Mouse (Mus musculus) MEL (cell line): Measurements from ENCODE around the gene Apoa2. TPM values are rescaled to one million over a fixed set of nuclear protein-coding genes. Genes with fewer than 3 reads are reported as not detected.
A peak's percentile ranks its signal among the peaks of the same experiment; 100 is the strongest.

Experiments
- DNase-seq: peaks from one replicate; pipeline ENCODE4 v3.0.0; 2011; ENCODE audit warnings: low read depth, low spot score
- H3K27ac ChIP-seq: 2 replicates; pipeline ENCODE4 v1.5.1; 2012; ENCODE audit warnings: low read depth, mild to moderate bottlenecking, control low read depth, low read length, moderate library complexity; ENCODE audit not compliant: control insufficient read depth
- H3K27me3 ChIP-seq, 2 experiments: fragments of 150-350 bp in 1 of 2; sonication (generic) in 1 of 2; 2 replicates each; pipeline ENCODE4 v1.6.1; 2012; ENCODE audit warnings: low read length in 2 of 2, mild to moderate bottlenecking in 2 of 2, improper control_type of control experiment in 1 of 2, moderate library complexity in 1 of 2; ENCODE audit not compliant: insufficient read depth in 2 of 2, control insufficient read depth in 1 of 2
- H3K36me3 ChIP-seq, 2 experiments: 2 replicates each; pipeline ENCODE4 v1.6.1; 2012 to 2014; ENCODE audit warnings: low read length in 2 of 2, improper control_type of control experiment in 1 of 2, inconsistent platforms in 1 of 2, mild to moderate bottlenecking in 1 of 2; ENCODE audit not compliant: insufficient read depth in 2 of 2, control insufficient read depth in 1 of 2
- H3K4me1 ChIP-seq, 2 experiments: fragments of 150-350 bp in 1 of 2; sonication (generic) in 1 of 2; 2 replicates each; pipeline ENCODE4 v1.6.1; 2012; ENCODE audit warnings: low read length in 2 of 2, improper control_type of control experiment in 1 of 2, mild to moderate bottlenecking in 1 of 2; ENCODE audit not compliant: insufficient read depth in 2 of 2, control insufficient read depth in 1 of 2
- H3K4me3 ChIP-seq, 2 experiments: fragments of 150-350 bp in 1 of 2; sonication (generic) in 1 of 2; 2 replicates each; pipeline ENCODE4 v1.5.1; 2012; ENCODE audit warnings: low read depth in 2 of 2, low read length in 2 of 2, mild to moderate bottlenecking in 2 of 2, moderate library complexity in 2 of 2, control low read depth in 1 of 2, improper control_type of control experiment in 1 of 2; ENCODE audit not compliant: control insufficient read depth in 1 of 2, insufficient read depth in 1 of 2
- H3K79me2 ChIP-seq: 2 replicates; pipeline ENCODE4 v1.6.1; 2012; ENCODE audit warnings: mild to moderate bottlenecking, low read length, moderate library complexity; ENCODE audit not compliant: control insufficient read depth, poor library complexity, insufficient read depth
- H3K9ac ChIP-seq: 2 replicates; pipeline ENCODE4 v1.6.1; 2012; ENCODE audit warnings: low read depth, mild to moderate bottlenecking, control low read depth, low read length, moderate library complexity; ENCODE audit not compliant: control insufficient read depth, poor library complexity, severe bottlenecking
- H3K9me3 ChIP-seq: fragments of 150-350 bp; sonication (generic); replicated peaks from 2 replicates; pipeline ENCODE4 v1.6.1; 2012; ENCODE audit warnings: mild to moderate bottlenecking, low read length, improper control_type of control experiment, moderate library complexity; ENCODE audit not compliant: insufficient read depth
- BHLHE40 ChIP-seq: IDR thresholded peaks from 2 replicates; pipeline ENCODE4 v1.6.1; 2012; ENCODE audit warnings: low read depth, mild to moderate bottlenecking, inconsistent platforms, low read length, improper control_type of control experiment, borderline replicate concordance
- CHD1 ChIP-seq: IDR thresholded peaks from 2 replicates; pipeline ENCODE4 v1.6.1; 2012; ENCODE audit warnings: low read depth, mild to moderate bottlenecking, inconsistent platforms, low read length, improper control_type of control experiment
- CHD2 ChIP-seq: IDR thresholded peaks from 2 replicates; pipeline ENCODE4 v1.6.1; 2011; ENCODE audit warnings: low read length, improper control_type of control experiment
- E2F4 ChIP-seq: IDR thresholded peaks from 2 replicates; pipeline ENCODE4 v1.6.1; 2011; ENCODE audit warnings: low read depth, low read length, improper control_type of control experiment, borderline replicate concordance
- ELF1 ChIP-seq: IDR thresholded peaks from 2 replicates; pipeline ENCODE4 v1.6.1; 2014; ENCODE audit warnings: low read depth, mild to moderate bottlenecking, inconsistent platforms, low read length, improper control_type of control experiment, moderate library complexity
- EP300 ChIP-seq, 2 experiments: IDR thresholded peaks; 2 replicates each; pipeline ENCODE4 v1.6.1; 2011; ENCODE audit warnings: improper control_type of control experiment in 2 of 2, low read length in 2 of 2, low read depth in 1 of 2, mild to moderate bottlenecking in 1 of 2
- ETS1 ChIP-seq: IDR thresholded peaks from 2 replicates; pipeline ENCODE4 v1.6.1; 2012; ENCODE audit warnings: low read depth, mild to moderate bottlenecking, inconsistent platforms, low read length, improper control_type of control experiment, moderate library complexity
- GATA1 ChIP-seq: IDR thresholded peaks from 2 replicates; pipeline ENCODE4 v1.6.1; 2011; ENCODE audit warnings: low read depth, low read length, improper control_type of control experiment
- HCFC1 ChIP-seq: IDR thresholded peaks from 2 replicates; pipeline ENCODE4 v1.6.1; 2012; ENCODE audit warnings: low read depth, mild to moderate bottlenecking, inconsistent platforms, low read length, improper control_type of control experiment, moderate library complexity
- MAFK ChIP-seq: IDR thresholded peaks from 2 replicates; pipeline ENCODE4 v1.6.1; 2011; ENCODE audit warnings: low read depth, mild to moderate bottlenecking, low read length, improper control_type of control experiment, borderline replicate concordance
- MAX ChIP-seq: IDR thresholded peaks from 2 replicates; pipeline ENCODE4 v1.6.1; 2011; ENCODE audit warnings: low read length, improper control_type of control experiment
- MEF2A ChIP-seq: IDR thresholded peaks from 2 replicates; pipeline ENCODE4 v1.6.1; 2014; ENCODE audit warnings: low read depth, mild to moderate bottlenecking, inconsistent platforms, low read length, improper control_type of control experiment; ENCODE audit not compliant: poor library complexity, insufficient replicate concordance, severe bottlenecking; ENCODE audit errors: extremely low read depth
- MXI1 ChIP-seq: IDR thresholded peaks from 2 replicates; pipeline ENCODE4 v1.6.1; 2011; ENCODE audit warnings: mild to moderate bottlenecking, low read depth, low read length, improper control_type of control experiment
- MYB ChIP-seq: IDR thresholded peaks from 2 replicates; pipeline ENCODE4 v1.6.1; 2011; ENCODE audit warnings: mild to moderate bottlenecking, low read depth, low read length, improper control_type of control experiment
- MYC ChIP-seq: IDR thresholded peaks from 2 replicates; pipeline ENCODE4 v1.6.1; 2011; ENCODE audit warnings: low read depth, mild to moderate bottlenecking, low read length, improper control_type of control experiment, moderate library complexity
- NRF1 ChIP-seq: IDR thresholded peaks from 2 replicates; pipeline ENCODE4 v1.6.1; 2014; ENCODE audit warnings: low read depth, mild to moderate bottlenecking, inconsistent platforms, low read length, improper control_type of control experiment, moderate library complexity; ENCODE audit not compliant: poor library complexity, insufficient read depth, severe bottlenecking
- POLR2A ChIP-seq, 2 experiments: IDR thresholded peaks; 2 replicates each; pipeline ENCODE4 v1.6.1; 2011 to 2012; ENCODE audit warnings: low read length in 2 of 2, mild to moderate bottlenecking in 2 of 2, control low read depth in 1 of 2, improper control_type of control experiment in 1 of 2, low read depth in 1 of 2, moderate library complexity in 1 of 2; ENCODE audit not compliant: control insufficient read depth in 1 of 2, insufficient read depth in 1 of 2, poor library complexity in 1 of 2
- POLR2AphosphoS2 ChIP-seq: IDR thresholded peaks from 2 replicates; pipeline ENCODE4 v1.6.1; 2011; ENCODE audit warnings: low read length, improper control_type of control experiment
- POLR2AphosphoS5 ChIP-seq: IDR thresholded peaks from 2 replicates; pipeline ENCODE4 v1.6.1; 2012; ENCODE audit warnings: low read depth, borderline replicate concordance, mild to moderate bottlenecking, inconsistent platforms, low read length, moderate library complexity, mixed read lengths
- RCOR1 ChIP-seq: IDR thresholded peaks from 2 replicates; pipeline ENCODE4 v1.6.1; 2012; ENCODE audit warnings: low read depth, mild to moderate bottlenecking, inconsistent platforms, low read length, improper control_type of control experiment
- SIN3A ChIP-seq: IDR thresholded peaks from 2 replicates; pipeline ENCODE4 v1.6.1; 2012; ENCODE audit warnings: low read length, improper control_type of control experiment, inconsistent platforms
- SMC3 ChIP-seq: IDR thresholded peaks from 2 replicates; pipeline ENCODE4 v1.6.1; 2011; ENCODE audit warnings: low read depth, low read length, improper control_type of control experiment
- TAL1 ChIP-seq: IDR thresholded peaks from 2 replicates; pipeline ENCODE4 v1.6.1; 2012; ENCODE audit warnings: mild to moderate bottlenecking, inconsistent platforms, low read length, moderate library complexity, mixed read lengths
- TCF12 ChIP-seq: IDR thresholded peaks from 2 replicates; pipeline ENCODE4 v1.6.1; 2014; ENCODE audit warnings: low read depth, mild to moderate bottlenecking, inconsistent platforms, low read length, improper control_type of control experiment, moderate library complexity
- UBTF ChIP-seq: IDR thresholded peaks from 2 replicates; pipeline ENCODE4 v1.6.1; 2012; ENCODE audit warnings: low read depth, mild to moderate bottlenecking, inconsistent platforms, low read length, improper control_type of control experiment, moderate library complexity, borderline replicate concordance; ENCODE audit not compliant: insufficient read depth
- USF1 ChIP-seq: IDR thresholded peaks from 2 replicates; pipeline ENCODE4 v1.6.1; 2014; ENCODE audit warnings: low read depth, mild to moderate bottlenecking, inconsistent platforms, low read length, improper control_type of control experiment, moderate library complexity
- ZC3H11A ChIP-seq: IDR thresholded peaks from 2 replicates; pipeline ENCODE4 v1.6.1; 2012; ENCODE audit warnings: low read depth, mild to moderate bottlenecking, inconsistent platforms, low read length, improper control_type of control experiment
- ZKSCAN1 ChIP-seq: IDR thresholded peaks from 2 replicates; pipeline ENCODE4 v1.6.1; 2012; ENCODE audit warnings: low read depth, mild to moderate bottlenecking, inconsistent platforms, low read length, improper control_type of control experiment, moderate library complexity
- ZMIZ1 ChIP-seq: IDR thresholded peaks from 2 replicates; pipeline ENCODE4 v1.6.1; 2012; ENCODE audit warnings: low read depth, mild to moderate bottlenecking, inconsistent platforms, low read length, improper control_type of control experiment, moderate library complexity
- ZNF384 ChIP-seq: IDR thresholded peaks from 2 replicates; pipeline ENCODE4 v1.6.1; 2012; ENCODE audit warnings: low read depth, mild to moderate bottlenecking, inconsistent platforms, low read length, improper control_type of control experiment
- polyA plus RNA-seq, 2 experiments: library from polyadenylated mRNA; stranded (reverse) in 1 of 2; unstranded in 1 of 2; fragments of >175 nt in 1 of 2; fragments of >200 nt in 1 of 2; gene quantifications; 2 replicates each; pipeline versions ENCODE4 v1.2.1 to v1.2.4; 2012; ENCODE audit warnings: low replicate concordance in 2 of 2, low read depth in 1 of 2; ENCODE audit not compliant: insufficient read length in 2 of 2, insufficient read depth in 1 of 2, missing spikeins in 1 of 2
- total RNA-seq: library from RNA; depleted of rRNA; stranded (reverse); fragments of 300-350 nt; gene quantifications from 2 replicates; pipeline ENCODE4 v1.2.3, GENCODE M21; 2012

The Apoa2 gene
- total and polyA plus RNA-seq, 3 experiments = 0.15 TPM; not detected in 2

DNA sequence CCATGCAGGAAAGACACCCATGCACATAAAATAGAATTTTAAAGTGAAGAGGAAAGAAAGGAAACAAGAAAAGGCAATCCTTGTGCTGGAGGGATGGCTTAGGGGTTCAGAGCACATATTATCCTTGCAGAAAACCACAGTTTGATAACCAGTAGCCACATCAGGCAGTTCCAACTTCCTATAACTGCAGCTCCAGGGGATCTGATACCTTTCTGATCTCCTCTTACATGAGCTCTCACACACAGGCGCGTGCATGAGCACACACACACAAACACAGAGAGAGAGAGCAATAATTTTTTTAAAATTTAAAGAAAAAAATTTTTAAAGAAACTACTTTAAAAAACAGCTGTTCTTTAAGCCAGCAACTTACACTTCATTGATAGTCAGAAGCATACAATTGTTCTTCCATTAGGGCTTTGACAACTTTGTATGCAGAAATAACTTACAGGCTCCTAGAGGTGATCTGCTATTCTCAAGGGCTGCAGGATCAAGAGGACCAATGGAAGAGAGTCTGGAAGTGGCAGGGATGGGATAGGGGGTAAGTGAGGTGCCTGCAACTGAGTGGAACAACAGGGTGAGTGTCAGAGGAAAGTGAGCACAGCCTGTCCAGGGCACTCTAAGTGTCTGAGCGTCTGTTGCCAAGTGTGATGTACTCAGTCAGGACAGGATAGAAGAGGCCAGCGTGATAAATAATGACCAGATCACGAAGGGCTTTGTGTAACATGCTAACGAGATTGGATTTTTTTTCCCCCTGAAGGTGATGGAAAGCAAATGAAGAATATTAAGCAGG is 19.0 kb upstream of the Apoa2 start:
- H3K4me1 ChIP-seq = peaks cover 9 to 31% of the 10 kb centered on the region in 2 experiments
- no peaks in the 10 kb centered on the region for H3K9me3 ChIP-seq
- H3K36me3 ChIP-seq = peaks cover 0 to 22% of the 10 kb centered on the region in 2 experiments; a peak in 2 of 4 replicates
- DNase-seq = peak; percentile 89
- no peaks in the 10 kb centered on the region for H3K79me2 ChIP-seq
- peak overlapping the region; percentile 6 to 49; a peak in 3 of 4 replicates for H3K4me3 ChIP-seq
- peak overlapping the region; percentile 47 for H3K27ac ChIP-seq
- TF ChIP-seq SIN3A (peak; percentile 46; the same call in 1 of the 2 replicates), MEF2A (no peak), EP300 (IDR thresholded peaks at IDR 0.05; ENCODE audit: low read depth in 1 of 2, low read length in 2 of 2) (peak; percentile 73 to 84), TCF12 (peak; percentile 79), RCOR1 (peak; percentile 90), TAL1 (peak; percentile 57; the same call in 1 of the 2 replicates), GATA1 (peak; percentile 86), ETS1 (peak; percentile 50), USF1 (no peak), SMC3 (no peak), ELF1 (0 out of 2 replicates have a peak, but pooled peaks have one; percentile 39), NRF1 (peak; percentile 68), MYB (0 out of 2 replicates have a peak, but pooled peaks have one; percentile 39)
- 0 out of 2 replicates have a peak overlapping the region, but pooled peaks have one; percentile 16 for H3K9ac ChIP-seq
- no peaks in the 10 kb centered on the region for H3K27me3 ChIP-seq

DNA sequence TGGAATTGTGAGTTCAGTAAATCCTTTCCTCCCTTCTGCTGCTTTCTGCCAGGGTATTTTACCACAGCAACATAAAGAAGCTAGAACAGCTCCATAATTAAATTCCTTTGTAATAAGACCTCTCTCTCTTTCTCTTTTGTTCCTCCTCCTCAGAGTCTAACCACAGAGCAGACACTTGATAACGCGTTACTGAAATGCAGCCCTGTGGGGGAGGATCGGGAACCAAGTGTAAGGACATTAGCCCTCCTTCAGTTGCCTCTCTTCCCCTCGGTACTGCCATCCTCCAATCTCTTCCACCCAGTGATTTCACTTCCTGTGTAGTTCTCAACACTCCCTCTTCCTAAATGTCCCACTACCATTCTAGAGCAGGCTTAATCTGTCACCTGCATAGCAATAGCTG is 15.4 kb upstream of the Apoa2 start:
- Histone ChIP-seq H3K27ac (peak overlapping the region; percentile 28; the same call in 1 of the 2 replicates), H3K4me1 (peaks cover 9 to 38% of the 10 kb centered on the region in 2 experiments), H3K27me3 (no peaks in the 10 kb centered on the region), H3K79me2 (no peaks in the 10 kb centered on the region), H3K9me3 (no peaks in the 10 kb centered on the region), H3K4me3 (no peak overlapping the region), H3K9ac (no peak overlapping the region), H3K36me3 (peaks cover 0 to 26% of the 10 kb centered on the region in 2 experiments; a peak in 2 of 4 replicates)
- peak; percentile 82 for DNase-seq
- no peak for TF ChIP-seq CHD1
- no peak for TF ChIP-seq ZMIZ1
- TF ChIP-seq MAX = no peak
- no peak for TF ChIP-seq POLR2A (IDR thresholded peaks at IDR 0.05; ENCODE audit: control insufficient read depth in 1 of 2, insufficient read depth in 1 of 2, low read depth in 1 of 2, low read length in 2 of 2, poor library complexity in 1 of 2)
- no peak for TF ChIP-seq MXI1
- no peak for TF ChIP-seq E2F4
- no peak for TF ChIP-seq POLR2AphosphoS5
- peak; percentile 65; the same call in 1 of the 2 replicates for TF ChIP-seq GATA1
- no peak for TF ChIP-seq MAFK
- TF ChIP-seq POLR2AphosphoS2 = no peak
- no peak for TF ChIP-seq ZNF384
- no peak for TF ChIP-seq BHLHE40
- no peak for TF ChIP-seq CHD2
- no peak for TF ChIP-seq MYC
- no peak for TF ChIP-seq ZKSCAN1
- no peak for TF ChIP-seq ZC3H11A
- no peak for TF ChIP-seq UBTF
- no peak for TF ChIP-seq HCFC1
